Comparison of ENCODE assay signal across 9 mouse cellular contexts in the genomic region with DNA sequence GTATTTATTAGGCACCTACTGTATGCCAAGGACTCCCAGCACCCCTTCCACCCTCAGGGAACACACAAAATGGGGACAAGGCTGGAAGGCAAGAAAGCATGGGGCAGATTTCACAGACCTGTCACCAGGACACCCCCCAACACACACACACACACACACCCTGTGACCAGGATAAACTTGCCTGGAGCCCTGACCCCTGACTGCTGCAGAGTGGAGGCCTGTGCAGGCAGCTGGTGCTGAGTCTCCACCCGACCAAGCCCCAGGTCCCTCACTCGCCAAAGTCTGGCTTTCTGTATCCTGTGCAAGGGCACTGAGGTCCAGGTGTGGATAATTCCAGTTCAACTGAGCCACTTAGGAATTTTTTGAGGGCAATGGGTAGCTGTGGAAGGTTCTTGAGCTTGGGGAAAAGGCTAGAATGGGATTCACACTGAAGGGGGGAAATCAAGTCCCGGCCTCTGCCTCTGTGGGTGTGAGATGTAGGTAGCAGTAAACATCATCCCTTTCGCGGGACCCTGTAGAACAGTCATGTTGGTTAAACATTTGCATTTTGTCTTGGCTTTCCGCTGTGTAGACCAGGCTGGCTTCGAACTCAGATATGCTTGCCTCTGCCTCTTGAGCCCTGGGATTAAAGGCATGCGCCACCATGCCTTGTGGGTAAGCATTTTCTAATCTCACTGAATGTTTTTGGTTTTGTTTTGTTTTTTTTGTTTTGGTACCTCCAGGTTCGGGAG. TPM values are rescaled to one million over a fixed set of nuclear protein-coding genes. Genes with fewer than 3 reads are reported as not detected.
DNase-seq lines count a peak whose midpoint lies in the region; ATAC-seq and TF ChIP-seq lines count a peak whose summit lies in the region.
"Had no signal": no experiment of that assay in that cellular context is flagged by ENCODE, and none has a peak within 500 bp of the region (broad histone marks: within the 10 kb centered on the region; RNA-seq: fewer than 3 reads in every experiment).

No protein-coding gene starts in this region.

- H3K27me3 ChIP-seq in heart, embryonic 14.5 days (ENCODE audit: control insufficient read depth, insufficient read depth, low read length): no peaks in the 10 kb centered on the region
- peaks cover 46% of the 10 kb centered on the region for H3K27me3 ChIP-seq in neural tube, embryonic 11.5 days (ENCODE audit: control insufficient read depth, insufficient read depth, low read length)
- H3K27me3 ChIP-seq in kidney, embryonic 16.5 days (ENCODE audit: insufficient read depth, low read length): peaks cover 17% of the 10 kb centered on the region; the same call in 1 of the 2 replicates
- H3K27me3 ChIP-seq in cerebellum, adult 2 months (ENCODE audit: control insufficient read depth, insufficient read depth, low read length): no peaks in the 10 kb centered on the region

- H3K9me3 ChIP-seq in heart, embryonic 14.5 days (ENCODE audit: control insufficient read depth, low read length): no peaks in the 10 kb centered on the region
- no peaks in the 10 kb centered on the region for H3K9me3 ChIP-seq in neural tube, embryonic 11.5 days (ENCODE audit: control insufficient read depth, low read length)
- no peaks in the 10 kb centered on the region for H3K9me3 ChIP-seq in kidney, embryonic 16.5 days (ENCODE audit: low read length)

- H3K4me3 ChIP-seq in heart, embryonic 14.5 days (ENCODE audit: control insufficient read depth in 1 of 2, insufficient read depth in 1 of 2, low read depth in 1 of 2, low read length in 2 of 2): no peak overlapping the region
- H3K4me3 ChIP-seq in neural tube, embryonic 11.5 days (ENCODE audit: low read depth, low read length): no peak overlapping the region
- no peak overlapping the region for H3K4me3 ChIP-seq in kidney, embryonic 16.5 days (ENCODE audit: low read length)
- H3K4me3 ChIP-seq in olfactory bulb, adult 2 months (ENCODE audit: insufficient read depth, low read depth, low read length): no peak overlapping the region
- no peak overlapping the region for H3K4me3 ChIP-seq in cerebellum, adult 2 months (replicated peaks; ENCODE audit: insufficient read depth, low read depth, low read length)

- peak overlapping the region; percentile 64; the same call in 1 of the 2 replicates for H3K9ac ChIP-seq in heart, embryonic 14.5 days (ENCODE audit: low read length)
- no peak overlapping the region for H3K9ac ChIP-seq in neural tube, embryonic 11.5 days (ENCODE audit: low read length)
- H3K9ac ChIP-seq in kidney, embryonic 16.5 days (replicated peaks; ENCODE audit: low read length): no peak overlapping the region; the same call in 1 of the 2 replicates

- H3K36me3 ChIP-seq in heart, embryonic 14.5 days (ENCODE audit: control insufficient read depth, insufficient read depth, low read length): peaks cover 27% of the 10 kb centered on the region
- H3K36me3 ChIP-seq in neural tube, embryonic 11.5 days (ENCODE audit: control insufficient read depth, insufficient read depth, low read length): peaks cover 9% of the 10 kb centered on the region
- H3K36me3 ChIP-seq in kidney, embryonic 16.5 days (ENCODE audit: insufficient read depth, low read length): peaks cover 18% of the 10 kb centered on the region

- DNase-seq in heart, adult 9 months (ENCODE audit: low spot score in 2 of 2): no peak
- DNase-seq in neural tube, embryonic 11.5 days (ENCODE audit: low spot score): peak; percentile 41
- DNase-seq in neural tube, embryonic 10.5 days (ENCODE audit: extremely low spot score, low spot score): no peak
- no peak for DNase-seq in frontal cortex, postnatal 10 days (ENCODE audit: low spot score in 2 of 2)
- DNase-seq in cerebellum, adult 2 months: no peak
- DNase-seq: adrenal gland, postnatal 25 days had no signal

- WGBS in heart, embryonic 14.5 days: 65% methylated on average over 9 of the region's 9 CpGs
- WGBS in neural tube, embryonic 11.5 days: 49% methylated on average over 9 of the region's 9 CpGs
- 43% methylated on average over 9 of the region's 9 CpGs for WGBS in kidney, embryonic 16.5 days
- 73% methylated on average over 9 of the region's 9 CpGs for WGBS in olfactory bulb, adult 2 months
- 89% methylated on average over 9 of the region's 9 CpGs for WGBS in cerebellum, adult 2 months

- H3K4me2 ChIP-seq in heart, embryonic 14.5 days (ENCODE audit: low read length): no peak overlapping the region
- H3K4me2 ChIP-seq in neural tube, embryonic 11.5 days (ENCODE audit: low read depth): no peak overlapping the region
- 0 out of 2 replicates have a peak overlapping the region, but pooled peaks have one; percentile 95 for H3K4me2 ChIP-seq in kidney, embryonic 16.5 days (replicated peaks; ENCODE audit: low read depth, low read length)

- peaks cover 33 to 42% of the 10 kb centered on the region in 2 experiments for H3K4me1 ChIP-seq in heart, embryonic 14.5 days (ENCODE audit: control insufficient read depth in 2 of 2, insufficient read depth in 2 of 2, low read length in 2 of 2)
- peaks cover 27% of the 10 kb centered on the region for H3K4me1 ChIP-seq in neural tube, embryonic 11.5 days (ENCODE audit: control insufficient read depth, insufficient read depth, low read length)
- H3K4me1 ChIP-seq in kidney, embryonic 16.5 days (ENCODE audit: insufficient read depth, low read length): peaks cover 76% of the 10 kb centered on the region
- peaks cover 53% of the 10 kb centered on the region for H3K4me1 ChIP-seq in olfactory bulb, adult 2 months (ENCODE audit: control insufficient read depth, insufficient read depth, low read length)
- peaks cover 35% of the 10 kb centered on the region for H3K4me1 ChIP-seq in cerebellum, adult 2 months (ENCODE audit: control insufficient read depth, insufficient read depth, low read length)

- TF ChIP-seq POLR2A in olfactory bulb, adult 2 months (IDR thresholded peaks at IDR 0.05; ENCODE audit: insufficient read depth, low read depth, low read length): no peak
- TF ChIP-seq POLR2A in cerebellum, adult 2 months (IDR thresholded peaks at IDR 0.05; ENCODE audit: borderline replicate concordance, insufficient read depth, low read length): no peak

- TF ChIP-seq CTCF in olfactory bulb, adult 2 months (IDR thresholded peaks at IDR 0.05; ENCODE audit: insufficient read depth, low read depth, low read length): no peak
- TF ChIP-seq CTCF in cerebellum, adult 2 months (IDR thresholded peaks at IDR 0.05; ENCODE audit: borderline replicate concordance, insufficient read depth, low read depth, low read length): no peak

- ATAC-seq in heart, embryonic 14.5 days (ENCODE audit: insufficient number of reproducible peaks, insufficient read depth, low FRiP score, low read depth): no peak
- no peak for ATAC-seq in neural tube, embryonic 11.5 days (ENCODE audit: insufficient read depth, low FRiP score, low TSS enrichment)
- no peak for ATAC-seq in kidney, embryonic 16.5 days (ENCODE audit: low FRiP score, low TSS enrichment)

- H3K27ac ChIP-seq in heart, embryonic 14.5 days (replicated peaks in 1 of 2; ENCODE audit: control insufficient read depth in 1 of 2, insufficient read depth in 1 of 2, low read depth in 2 of 2, low read length in 2 of 2): peak overlapping the region; percentile 81 to 82
- 0 out of 2 replicates have a peak overlapping the region, but pooled peaks have one; percentile 23 for H3K27ac ChIP-seq in neural tube, embryonic 11.5 days (ENCODE audit: low read depth, low read length)
- peak overlapping the region; percentile 92 for H3K27ac ChIP-seq in kidney, embryonic 16.5 days (ENCODE audit: low read length)
- H3K27ac ChIP-seq in olfactory bulb, adult 2 months (ENCODE audit: insufficient read depth, low read depth, low read length): peak overlapping the region; percentile 12; the same call in 1 of the 2 replicates
- no peak overlapping the region for H3K27ac ChIP-seq in cerebellum, adult 2 months (ENCODE audit: insufficient read depth, low read length)

RNA-seq across cellular contexts. Expression of gene Tle2, which starts 4.7 kb away (rescaled TPM):
- 21.6 and 21.8 TPM in 2 replicates for polyA plus RNA-seq in heart, embryonic 14.5 days (2014; fragmentation: Nextera tagmentation; extraction: Ambion mirVana)
- polyA plus RNA-seq in neural tube, embryonic 11.5 days (2014; fragmentation: Nextera tagmentation; extraction: Ambion mirVana): 7.0 and 7.3 TPM in 2 replicates
- polyA plus RNA-seq in kidney, embryonic 16.5 days (2015; fragmentation: Nextera tagmentation; extraction: Ambion mirVana): 41.0 and 52.0 TPM in 2 replicates
- not detected in 2 replicates for polyA plus RNA-seq in olfactory bulb, adult 2 months (2012; ENCODE audit: insufficient read depth, insufficient read length, low replicate concordance, missing spikeins)
- 282 and 321 TPM in 2 replicates for polyA plus RNA-seq in cerebellum, adult 2 months (2012; rRNA removed)

RNA-seq across cellular contexts. Expression of gene Aes, which starts 10.4 kb away (rescaled TPM):
- 367 and 598 TPM in 2 replicates for polyA plus RNA-seq in heart, embryonic 14.5 days (2014; fragmentation: Nextera tagmentation; extraction: Ambion mirVana)
- polyA plus RNA-seq in neural tube, embryonic 11.5 days (2014; fragmentation: Nextera tagmentation; extraction: Ambion mirVana): 266 and 278 TPM in 2 replicates
- 322 and 487 TPM in 2 replicates for polyA plus RNA-seq in kidney, embryonic 16.5 days (2015; fragmentation: Nextera tagmentation; extraction: Ambion mirVana)
- 1,500 TPM in 1 of 2 replicates, not detected in the other for polyA plus RNA-seq in olfactory bulb, adult 2 months (2012; ENCODE audit: insufficient read depth, insufficient read length, low replicate concordance, missing spikeins)
- polyA plus RNA-seq in cerebellum, adult 2 months (2012; rRNA removed): 1,117 and 1,168 TPM in 2 replicates

RNA-seq across cellular contexts. Expression of gene Gna11, which starts 24.7 kb away (rescaled TPM):
- polyA plus RNA-seq in heart, embryonic 14.5 days (2014; fragmentation: Nextera tagmentation; extraction: Ambion mirVana): 54.9 and 57.4 TPM in 2 replicates
- 74.6 and 78.8 TPM in 2 replicates for polyA plus RNA-seq in neural tube, embryonic 11.5 days (2014; fragmentation: Nextera tagmentation; extraction: Ambion mirVana)
- polyA plus RNA-seq in kidney, embryonic 16.5 days (2015; fragmentation: Nextera tagmentation; extraction: Ambion mirVana): 92.3 and 92.7 TPM in 2 replicates
- not detected in 2 replicates for polyA plus RNA-seq in olfactory bulb, adult 2 months (2012; ENCODE audit: insufficient read depth, insufficient read length, low replicate concordance, missing spikeins)
- 105 and 107 TPM in 2 replicates for polyA plus RNA-seq in cerebellum, adult 2 months (2012; rRNA removed)

RNA-seq across cellular contexts. Expression of gene Tle6, which starts 31.2 kb away (rescaled TPM):
- polyA plus RNA-seq in heart, embryonic 14.5 days (2014; fragmentation: Nextera tagmentation; extraction: Ambion mirVana): 30.7 and 35.3 TPM in 2 replicates
- polyA plus RNA-seq in neural tube, embryonic 11.5 days (2014; fragmentation: Nextera tagmentation; extraction: Ambion mirVana): 6.4 and 7.0 TPM in 2 replicates
- 18.5 and 22.8 TPM in 2 replicates for polyA plus RNA-seq in kidney, embryonic 16.5 days (2015; fragmentation: Nextera tagmentation; extraction: Ambion mirVana)
- not detected in 2 replicates for polyA plus RNA-seq in olfactory bulb, adult 2 months (2012; ENCODE audit: insufficient read depth, insufficient read length, low replicate concordance, missing spikeins)
- 8.7 and 9.6 TPM in 2 replicates for polyA plus RNA-seq in cerebellum, adult 2 months (2012; rRNA removed)

RNA-seq across cellular contexts. Expression of gene BC025920, which starts 36.4 kb away (rescaled TPM):
- 0.35 and 0.84 TPM in 2 replicates for polyA plus RNA-seq in heart, embryonic 14.5 days (2014; fragmentation: Nextera tagmentation; extraction: Ambion mirVana)
- polyA plus RNA-seq in neural tube, embryonic 11.5 days (2014; fragmentation: Nextera tagmentation; extraction: Ambion mirVana): 0.43 and 0.80 TPM in 2 replicates
- polyA plus RNA-seq in kidney, embryonic 16.5 days (2015; fragmentation: Nextera tagmentation; extraction: Ambion mirVana): 0.66 and 0.82 TPM in 2 replicates
- not detected in 2 replicates for polyA plus RNA-seq in olfactory bulb, adult 2 months (2012; ENCODE audit: insufficient read depth, insufficient read length, low replicate concordance, missing spikeins)
- polyA plus RNA-seq in cerebellum, adult 2 months (2012; rRNA removed): 3.6 and 3.7 TPM in 2 replicates
